Mouse (Mus musculus) embryonic facial prominence, embryonic 15.5 days (tissue): Measurements from ENCODE around the gene Olfr1535. TPM values are rescaled to one million over a fixed set of nuclear protein-coding genes. Genes with fewer than 3 reads are reported as not detected.

ENCODE experiments used
- ATAC-seq: fragments of 200-750 bp; cut with Nextera tagmentation; 2 replicates; pipeline ENCODE4 v1.8.0; 2017; ENCODE audit warnings: low read depth, moderate TSS enrichment; ENCODE audit not compliant: insufficient number of reproducible peaks, low FRiP score, low TSS enrichment
- H3K27ac ChIP-seq: fragments of 300-500 bp; sonication (generic); replicated peaks from 2 replicates; pipeline ENCODE4 v1.5.1; 2015; ENCODE audit warnings: mild to moderate bottlenecking, inconsistent platforms
- H3K27me3 ChIP-seq: fragments of 300-500 bp; sonication (generic); 2 replicates; pipeline ENCODE4 v1.6.1; 2015; ENCODE audit warnings: inconsistent platforms
- H3K36me3 ChIP-seq: fragments of 300-500 bp; sonication (generic); 2 replicates; pipeline ENCODE4 v1.6.1; 2015; ENCODE audit warnings: mild to moderate bottlenecking, inconsistent platforms
- H3K4me1 ChIP-seq: fragments of 300-500 bp; sonication (generic); 2 replicates; pipeline ENCODE4 v1.6.1; 2015; ENCODE audit warnings: inconsistent platforms
- H3K4me2 ChIP-seq: fragments of 300-500 bp; sonication (generic); replicated peaks from 2 replicates; pipeline ENCODE4 v1.6.1; 2015; ENCODE audit warnings: mild to moderate bottlenecking, inconsistent platforms
- H3K4me3 ChIP-seq: fragments of 300-500 bp; sonication (generic); replicated peaks from 2 replicates; pipeline ENCODE4 v1.5.1; 2015; ENCODE audit warnings: mild to moderate bottlenecking, inconsistent platforms
- H3K9ac ChIP-seq: fragments of 300-500 bp; sonication (generic); 2 replicates; pipeline ENCODE4 v1.6.1; 2015; ENCODE audit warnings: inconsistent platforms
- H3K9me3 ChIP-seq: fragments of 300-500 bp; sonication (generic); replicated peaks from 2 replicates; pipeline ENCODE4 v1.6.1; 2016; ENCODE audit warnings: inconsistent platforms
- WGBS: fragments of 180-500 bp; shearing (Covaris S2); methylation state at CpG from one replicate; pipeline ENCODE4 v1.1.7; 2015; 5-methylcytosine and 5-hydroxymethylcytosine counted together
- polyA plus RNA-seq: library from polyadenylated mRNA; unstranded; fragments of >200 nt; fragmentation: Nextera tagmentation; extraction: Ambion mirVana; gene quantifications from 2 replicates; pipeline ENCODE4 v1.2.1, GENCODE M21; 2015

The Olfr1535 gene
- polyA plus RNA-seq = 0.07 and 0.19 TPM in 2 replicates

GRCm38 (mm10) chr13:21559793-21560192, at the start of gene Olfr1535:
Gene Olfr1535 (minus strand): TSS chr13:21559893.
- H3K9me3 ChIP-seq = no peaks in the 10 kb centered on the region
- H3K4me1 ChIP-seq = no peaks in the 10 kb centered on the region
- no peak within 1 kb of the TSS for H3K4me3 ChIP-seq
- ATAC-seq = no peak
- no peak within 1 kb of the TSS for H3K27ac ChIP-seq
- H3K27me3 ChIP-seq = no peaks in the 10 kb centered on the region
- H3K9ac ChIP-seq = no peak within 1 kb of the TSS
- H3K36me3 ChIP-seq = no peaks in the 10 kb centered on the region
- 57% methylated on average over 1 of the region's 1 CpGs for WGBS
- no peak within 1 kb of the TSS for H3K4me2 ChIP-seq

GRCm38 (mm10) chr13:21591618-21592017, 31.9 kb upstream of the Olfr1535 start:
- ATAC-seq = peak; percentile 39; the same call in 1 of the 2 replicates
- Histone ChIP-seq H3K27me3 (no peaks in the 10 kb centered on the region), H3K36me3 (no peaks in the 10 kb centered on the region), H3K27ac (no peak overlapping the region), H3K4me3 (no peak overlapping the region), H3K9me3 (no peaks in the 10 kb centered on the region), H3K9ac (no peak overlapping the region), H3K4me1 (no peaks in the 10 kb centered on the region), H3K4me2 (no peak overlapping the region)
- 61% methylated on average over 2 of the region's 2 CpGs for WGBS

GRCm38 (mm10) chr13:21581659-21582058, 22.0 kb upstream of the Olfr1535 start, which contains the start of gene Olfr1364:
Gene Olfr1364 (minus strand): TSS chr13:21581759.
- Histone ChIP-seq H3K27me3 (no peaks in the 10 kb centered on the region), H3K4me2 (no peak within 1 kb of the TSS), H3K4me3 (no peak within 1 kb of the TSS), H3K9ac (no peak within 1 kb of the TSS), H3K4me1 (no peaks in the 10 kb centered on the region), H3K9me3 (no peaks in the 10 kb centered on the region), H3K27ac (no peak within 1 kb of the TSS), H3K36me3 (no peaks in the 10 kb centered on the region)
- ATAC-seq = no peak
- WGBS = 89% methylated on average over 2 of the region's 2 CpGs

- H3K4me1 ChIP-seq = no peaks in the 10 kb centered on the region
- no peak for ATAC-seq
- WGBS = 45% methylated on average over 3 of the region's 3 CpGs
Observed at GRCm38 (mm10) chr13:21550416-21551110, 9.1 kb downstream of the Olfr1535 start.

GRCm38 (mm10) chr13:21549487-21549886, 10.2 kb downstream of the Olfr1535 start:
- no peak overlapping the region for H3K27ac ChIP-seq
- no peaks in the 10 kb centered on the region for H3K27me3 ChIP-seq
- H3K4me3 ChIP-seq = no peak overlapping the region
- H3K36me3 ChIP-seq = no peaks in the 10 kb centered on the region
- no peaks in the 10 kb centered on the region for H3K4me1 ChIP-seq
- WGBS = 92% methylated on average over 3 of the region's 3 CpGs
- no peak for ATAC-seq
- no peak overlapping the region for H3K9ac ChIP-seq
- no peaks in the 10 kb centered on the region for H3K9me3 ChIP-seq
- H3K4me2 ChIP-seq = no peak overlapping the region

More at GRCm38 (mm10) chr13:21550416-21551110, 9.1 kb downstream of the Olfr1535 start:
- H3K9ac ChIP-seq = no peak overlapping the region
- H3K27ac ChIP-seq = no peak overlapping the region
- no peak overlapping the region for H3K4me2 ChIP-seq
- H3K36me3 ChIP-seq = no peaks in the 10 kb centered on the region
- H3K4me3 ChIP-seq = no peak overlapping the region
- H3K27me3 ChIP-seq = no peaks in the 10 kb centered on the region
- H3K9me3 ChIP-seq = no peaks in the 10 kb centered on the region

GRCm38 (mm10) chr13:21542708-21543107, 17.0 kb downstream of the Olfr1535 start, which contains the start of gene Olfr1366:
Gene Olfr1366 (minus strand): TSS chr13:21542808.
- no peak for ATAC-seq
- H3K4me3 ChIP-seq = no peak within 1 kb of the TSS
- WGBS = 72% methylated on average over 1 of the region's 1 CpGs
- no peak within 1 kb of the TSS for H3K9ac ChIP-seq
- H3K4me1 ChIP-seq = no peaks in the 10 kb centered on the region
- H3K9me3 ChIP-seq = no peaks in the 10 kb centered on the region
- H3K36me3 ChIP-seq = no peaks in the 10 kb centered on the region
- H3K27me3 ChIP-seq = no peaks in the 10 kb centered on the region
- H3K4me2 ChIP-seq = no peak within 1 kb of the TSS
- H3K27ac ChIP-seq = no peak within 1 kb of the TSS

- ATAC-seq = peak; percentile 97
- Histone ChIP-seq H3K27me3 (no peaks in the 10 kb centered on the region), H3K27ac (peak within 1 kb of the TSS; percentile 96), H3K9ac (peak within 1 kb of the TSS; percentile 98), H3K4me3 (peak within 1 kb of the TSS; percentile 91), H3K4me2 (peak within 1 kb of the TSS; percentile 59), H3K36me3 (peaks cover 12% of the 10 kb centered on the region), H3K9me3 (no peaks in the 10 kb centered on the region), H3K4me1 (no peaks in the 10 kb centered on the region)
- WGBS = under 1% methylated on average over 39 of the region's 39 CpGs
Observed at GRCm38 (mm10) chr13:21530781-21531201, 28.9 kb downstream of the Olfr1535 start, which contains the start of gene Zkscan8. Gene Zkscan8 (minus strand): TSS chr13:21531120.

- no peaks in the 10 kb centered on the region for H3K27me3 ChIP-seq
- peak overlapping the region; percentile 91 for H3K4me3 ChIP-seq
- no peak overlapping the region for H3K27ac ChIP-seq
- H3K9me3 ChIP-seq = no peaks in the 10 kb centered on the region
- H3K4me1 ChIP-seq = no peaks in the 10 kb centered on the region
- no peak overlapping the region for H3K9ac ChIP-seq
- ATAC-seq = no peak
- H3K36me3 ChIP-seq = peaks cover 16% of the 10 kb centered on the region
- H3K4me2 ChIP-seq = peak overlapping the region; percentile 59
- 46% methylated on average over 7 of the region's 7 CpGs for WGBS
Observed at GRCm38 (mm10) chr13:21530136-21530535, 29.6 kb downstream of the Olfr1535 start.

- Histone ChIP-seq H3K27ac (peak overlapping the region; percentile 91), H3K4me1 (no peaks in the 10 kb centered on the region), H3K4me3 (peak overlapping the region; percentile 63), H3K27me3 (no peaks in the 10 kb centered on the region), H3K9ac (peak overlapping the region; percentile 33; the same call in 1 of the 2 replicates), H3K4me2 (peak overlapping the region; percentile 56), H3K9me3 (no peaks in the 10 kb centered on the region), H3K36me3 (no peaks in the 10 kb centered on the region)
- peak; percentile 99 for ATAC-seq
- under 1% methylated on average over 21 of the region's 21 CpGs for WGBS
Observed at GRCm38 (mm10) chr13:21506221-21506649, 53.5 kb downstream of the Olfr1535 start.
